Mouse (Mus musculus) naive thymus-derived CD4-positive, alpha-beta T cell, adult 2 months (primary cell): ENCODE results near the gene Jpt2.

Experiments
- DNase-seq: peaks from one replicate; pipeline ENCODE4 v3.0.0-alpha.2; 2011; ENCODE audit warnings: low read depth

Gene Jpt2

DNA sequence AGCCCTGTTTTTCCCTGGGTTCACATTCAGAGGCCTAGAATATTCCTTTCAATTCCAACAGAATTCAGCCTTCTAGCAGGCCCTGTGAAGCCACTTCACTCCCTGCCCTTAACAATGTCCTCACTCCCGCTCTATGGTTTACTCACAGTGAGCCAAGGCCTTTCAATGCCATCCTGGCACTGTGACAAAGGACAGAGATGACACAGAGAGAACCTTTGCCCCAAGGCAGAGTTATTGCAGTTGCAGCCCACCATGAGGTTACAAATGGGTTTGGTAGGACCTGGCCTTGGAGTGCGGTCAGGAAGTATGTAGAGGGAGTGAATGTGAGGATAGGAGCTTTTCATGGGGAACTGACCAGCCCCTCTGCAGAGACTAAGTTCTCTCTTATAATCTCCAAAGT is 52.9 kb downstream of the Jpt2 start:
- DNase-seq = no peak

- no peak for DNase-seq
Measured at GRCm38 (mm10) chr17:24903767-24904166, 56.7 kb downstream of the Jpt2 start.

- DNase-seq = no peak
Measured at GRCm38 (mm10) chr17:24902671-24903474, 57.6 kb downstream of the Jpt2 start.

GRCm38 (mm10) chr17:24902124-24902523 is 58.4 kb downstream of the Jpt2 start:
- no peak for DNase-seq

DNA sequence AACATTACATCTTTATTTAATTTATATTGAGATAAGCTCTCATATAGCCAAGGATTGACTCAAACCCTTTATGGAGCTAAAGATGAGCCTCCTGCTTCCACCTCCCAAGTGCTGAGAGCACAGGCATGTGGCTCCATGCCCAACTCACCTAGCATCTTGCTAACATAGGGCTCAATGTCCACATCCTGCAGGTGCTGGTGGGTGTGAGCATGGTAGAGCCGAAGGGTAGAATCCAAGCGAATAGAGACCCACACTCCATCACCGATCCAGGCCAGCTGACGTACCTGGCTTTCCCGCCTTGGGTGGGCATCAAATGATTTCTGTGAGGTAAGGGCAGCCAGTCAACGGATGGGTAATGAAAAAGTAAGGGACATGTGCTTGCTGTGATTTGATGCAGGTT is 60.5 kb downstream of the Jpt2 start:
- no peak for DNase-seq

DNA sequence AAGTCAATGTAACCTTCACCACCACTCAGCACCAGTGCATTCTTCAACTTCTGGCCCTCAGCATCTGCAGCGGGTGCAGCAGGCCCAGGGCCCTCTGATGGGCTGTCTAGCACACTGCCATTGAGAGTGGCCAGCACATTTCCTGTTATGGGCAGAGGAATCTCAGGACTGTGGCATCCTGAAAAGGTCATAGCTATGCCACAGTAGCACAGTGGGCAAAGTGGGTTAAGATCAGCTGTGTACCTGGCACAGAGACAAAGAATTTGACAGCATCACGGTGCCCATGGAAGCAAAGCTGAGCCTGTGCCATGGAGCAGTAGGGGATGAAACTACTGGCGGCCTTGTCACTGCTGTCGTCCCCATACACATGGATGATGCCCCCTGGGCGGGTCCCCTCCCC is 61.3 kb downstream of the Jpt2 start:
- no peak for DNase-seq

DNA sequence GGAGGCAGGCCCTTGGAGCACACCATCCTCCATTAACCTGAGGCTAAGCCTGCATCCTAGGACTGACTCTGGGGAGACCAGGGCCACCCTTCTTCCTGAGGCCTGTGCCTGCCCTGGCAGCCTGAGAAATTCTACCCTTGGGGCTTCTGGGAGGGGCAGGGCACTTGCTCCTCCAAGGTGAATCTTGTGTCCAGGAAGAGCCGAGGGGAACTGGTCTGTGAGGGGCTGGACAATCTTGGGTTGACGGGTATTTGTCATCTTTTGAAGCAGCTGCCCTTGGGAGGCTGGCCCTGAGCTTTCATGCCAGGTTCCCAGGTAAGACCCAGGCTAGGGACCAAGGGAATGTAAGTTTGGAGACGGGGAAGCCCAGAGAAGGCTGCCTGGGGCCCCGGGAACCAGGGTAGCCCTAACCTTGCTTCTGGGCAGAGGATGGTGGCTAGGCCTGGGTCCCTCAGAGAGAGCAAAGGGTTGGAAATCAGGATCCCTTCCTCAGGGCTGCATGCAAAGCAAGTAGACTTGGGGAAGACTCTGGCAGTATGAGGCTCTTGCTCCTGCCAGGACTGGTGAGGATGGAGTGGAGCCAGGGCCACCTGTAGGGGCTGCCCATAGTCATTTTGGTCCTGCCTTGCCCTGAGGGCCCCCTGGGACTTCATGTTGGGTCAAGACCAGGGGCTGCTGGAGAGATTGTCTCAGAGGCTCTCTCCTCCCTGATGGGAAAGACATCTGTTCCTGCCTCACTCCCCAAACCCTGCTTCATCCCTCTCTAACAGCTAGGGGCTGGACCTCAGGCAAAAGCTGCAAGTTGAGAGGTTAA is 62.2 kb downstream of the Jpt2 start:
- no peak for DNase-seq

GRCm38 (mm10) chr17:24897600-24897999 is 62.9 kb downstream of the Jpt2 start:
- DNase-seq = no peak

- no peak for DNase-seq
Measured at GRCm38 (mm10) chr17:24896993-24897269, 63.6 kb downstream of the Jpt2 start.

- peak; percentile 75 for DNase-seq
Measured at GRCm38 (mm10) chr17:24896241-24896992, 64.1 kb downstream of the Jpt2 start, which contains the start of gene Nme3. TSS of gene Nme3 (plus strand) at chr17:24896500.

- DNase-seq = no peak
Measured at GRCm38 (mm10) chr17:24895571-24896240, 64.8 kb downstream of the Jpt2 start.

DNA sequence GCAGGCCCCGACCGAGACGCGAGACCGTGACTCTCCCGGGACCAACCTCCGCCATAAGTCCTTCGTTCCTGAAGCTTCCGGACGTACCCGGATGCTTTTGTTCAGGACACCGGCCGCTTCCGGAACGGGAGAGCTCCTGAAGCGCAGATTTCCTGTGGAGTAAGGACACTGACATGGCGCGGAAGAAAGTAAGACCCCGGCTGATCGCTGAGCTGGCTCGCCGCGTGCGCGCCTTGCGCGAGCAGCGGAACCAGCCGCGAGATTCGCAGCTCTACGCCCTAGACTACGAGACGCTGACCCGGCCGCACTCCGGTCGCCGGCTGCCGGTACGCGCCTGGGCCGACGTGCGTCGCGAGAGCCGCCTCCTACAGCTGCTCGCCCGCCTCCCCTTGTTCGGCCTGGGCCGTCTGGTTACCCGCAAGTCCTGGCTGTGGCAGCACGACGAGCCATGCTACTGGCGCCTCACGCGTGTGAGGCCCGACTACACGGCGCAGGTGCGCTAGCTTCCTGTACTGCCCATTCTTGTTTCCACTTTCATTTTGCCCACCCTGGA is 65.4 kb downstream of the Jpt2 start, which contains the start of the genes Eme2 and Mrps34:
Gene Eme2 (minus strand): TSS at position 93 of the 553 bp plus-strand sequence.
Gene Mrps34 (plus strand): TSS at position 122 of the 553 bp plus-strand sequence.
- peak; percentile 82 for DNase-seq

GRCm38 (mm10) chr17:24894061-24894994 is 66.2 kb downstream of the Jpt2 start:
- DNase-seq = no peak

DNA sequence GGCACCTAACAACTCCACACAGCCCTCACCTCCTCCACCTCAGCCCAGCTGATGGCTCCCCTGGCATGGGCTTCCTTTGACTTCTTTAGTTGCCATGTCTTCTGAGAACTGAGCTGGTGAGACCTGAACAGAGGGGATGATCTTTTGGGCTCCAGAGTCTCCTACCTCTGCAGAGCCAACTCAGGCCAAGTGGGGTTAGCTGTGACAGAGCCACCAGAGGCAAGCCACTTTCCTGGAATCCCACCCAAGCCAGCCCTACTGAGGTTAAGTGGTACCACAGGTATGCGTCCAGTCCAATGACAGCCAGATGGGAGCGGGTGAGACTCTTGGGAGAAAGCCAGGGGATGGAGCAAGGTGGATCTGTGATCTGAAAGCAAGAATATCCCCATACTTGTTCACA is 67.2 kb downstream of the Jpt2 start:
- no peak for DNase-seq

- DNase-seq = no peak
Measured at GRCm38 (mm10) chr17:24892785-24893184, 67.7 kb downstream of the Jpt2 start.

DNA sequence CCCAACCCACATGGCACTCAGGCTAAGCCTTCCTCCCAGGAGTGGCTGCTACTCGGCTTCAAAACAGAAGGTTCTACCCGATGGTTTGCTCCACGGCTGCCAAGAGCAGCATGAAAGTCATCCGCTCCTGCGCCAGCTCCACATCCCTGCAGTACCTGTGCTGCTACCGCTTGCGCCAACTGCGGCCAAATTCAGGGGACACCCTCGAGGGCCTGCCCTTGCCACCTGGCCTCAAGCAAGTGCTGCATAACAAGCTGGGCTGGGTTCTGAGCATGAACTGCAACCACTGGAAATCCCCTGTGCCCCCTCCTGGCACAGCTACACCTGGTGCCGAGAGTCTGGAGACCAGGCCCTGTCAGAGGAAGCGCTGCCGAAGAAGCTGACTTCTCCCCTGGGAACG is 69.2 kb downstream of the Jpt2 start:
- no peak for DNase-seq

DNA sequence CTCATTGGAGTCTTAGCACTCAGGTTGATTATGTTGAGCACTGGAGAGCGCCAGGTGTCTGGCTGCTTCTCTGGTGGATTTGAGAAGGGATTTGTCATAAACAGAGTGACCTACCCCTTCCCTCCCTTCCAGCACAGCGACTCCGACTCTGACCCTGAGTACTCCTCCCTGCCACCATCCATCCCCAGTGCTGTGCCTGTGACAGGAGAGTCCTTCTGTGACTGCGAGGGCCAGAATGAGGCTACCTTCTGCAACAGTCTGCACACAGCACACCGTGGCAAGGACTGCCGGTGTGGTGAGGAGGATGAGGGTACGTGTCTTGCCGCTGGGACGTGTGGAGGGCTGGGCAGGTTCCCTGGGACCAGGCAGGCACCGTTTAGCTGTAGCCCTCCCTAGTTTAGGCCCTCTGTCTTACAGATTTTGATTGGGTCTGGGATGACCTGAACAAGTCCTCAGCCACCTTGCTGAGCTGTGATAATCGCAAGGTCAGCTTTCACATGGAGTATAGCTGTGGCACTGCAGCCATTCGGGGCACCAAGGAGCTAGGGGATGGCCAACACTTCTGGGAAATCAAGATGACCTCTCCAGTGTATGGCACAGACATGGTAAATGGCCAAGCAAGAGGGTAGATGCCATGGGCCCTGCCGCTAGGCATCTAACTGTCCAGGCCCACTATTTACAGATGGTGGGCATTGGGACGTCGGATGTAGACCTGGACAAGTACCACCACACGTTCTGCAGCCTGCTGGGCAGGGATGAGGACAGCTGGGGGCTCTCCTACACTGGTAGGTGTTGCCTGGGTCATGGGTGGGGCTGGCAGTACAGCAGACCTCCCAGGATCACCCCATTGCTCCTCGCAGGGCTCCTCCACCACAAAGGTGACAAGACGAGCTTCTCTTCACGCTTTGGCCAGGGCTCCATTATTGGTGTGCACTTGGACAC is 70.1 kb downstream of the Jpt2 start:
- DNase-seq = no peak

- no peak for DNase-seq
Measured at GRCm38 (mm10) chr17:24888862-24889261, 71.6 kb downstream of the Jpt2 start.
